Mouse (Mus musculus): ENCODE measurements around the gene Oaz2. TPM values are rescaled to one million over a fixed set of nuclear protein-coding genes. Genes with fewer than 3 reads are reported as not detected.
"Not testable (repeated sequence)": the region's sequence is repeated elsewhere in the genome, so short reads cannot be mapped to it uniquely, and the experiment has no call there.

Oaz2 gene
- total and polyA plus RNA-seq, 2 experiments = 14.7 to 27.5 TPM

DNA sequence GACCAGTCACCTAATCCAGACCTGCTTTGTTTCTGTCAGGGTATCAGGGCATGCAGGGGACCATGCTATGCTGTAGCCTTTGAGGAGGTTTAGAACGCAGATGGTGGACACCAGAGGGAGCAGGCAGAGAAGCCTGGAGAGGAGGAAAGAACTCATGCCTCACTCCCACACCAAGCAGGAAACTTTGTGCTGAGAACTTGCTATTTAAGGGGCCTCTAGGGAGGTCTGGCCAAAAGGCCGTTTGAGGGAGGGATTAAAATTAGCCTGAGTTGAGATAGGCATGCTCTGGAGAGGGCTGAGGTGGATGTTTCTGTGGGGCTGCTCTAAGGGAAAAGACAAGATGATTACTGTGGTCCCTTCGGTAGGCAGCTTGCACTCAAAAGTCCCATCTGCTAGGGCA is 21.8 kb upstream of the Oaz2 start:
- no peak overlapping the region for H3K4me3 ChIP-seq (ENCODE audit: insufficient read depth, low read depth, low read length)
- no peak overlapping the region for H3K9ac ChIP-seq (ENCODE audit: low read depth, low read length)
- no peaks in the 10 kb centered on the region for H3K36me3 ChIP-seq (ENCODE audit: control insufficient read depth, insufficient read depth, low read length)
- no peak for TF ChIP-seq POLR2A (IDR thresholded peaks at IDR 0.05; ENCODE audit: extremely low read depth, insufficient read depth, low read length)
- no peak for TF ChIP-seq CTCF (IDR thresholded peaks at IDR 0.05; ENCODE audit: low read depth, low read length)
- DNase-seq (ENCODE audit: extremely low read depth, low read depth, low spot score) = no peak
- no peaks in the 10 kb centered on the region for H3K27me3 ChIP-seq (ENCODE audit: control insufficient read depth, insufficient read depth, low read length)
- peaks cover 19% of the 10 kb centered on the region; the same call in 1 of the 2 replicates for H3K79me2 ChIP-seq (ENCODE audit: control insufficient read depth, insufficient read depth, low read length)
- no peak overlapping the region for H3K27ac ChIP-seq (replicated peaks; ENCODE audit: insufficient read depth, low read depth, low read length)
- 74% methylated on average over 3 of the region's 3 CpGs for WGBS
- peaks cover 1% of the 10 kb centered on the region; the same call in 1 of the 2 replicates for H3K4me1 ChIP-seq (ENCODE audit: control insufficient read depth, insufficient read depth, low read length)

- Histone ChIP-seq H3K36me3 (ENCODE audit: control insufficient read depth, insufficient read depth, low read length) (no peaks in the 10 kb centered on the region), H3K9ac (ENCODE audit: low read depth, low read length) (no peak overlapping the region), H3K79me2 (ENCODE audit: control insufficient read depth, insufficient read depth, low read length) (peaks cover 17% of the 10 kb centered on the region; the same call in 1 of the 2 replicates), H3K27me3 (ENCODE audit: control insufficient read depth, insufficient read depth, low read length) (no peaks in the 10 kb centered on the region), H3K27ac (replicated peaks; ENCODE audit: insufficient read depth, low read depth, low read length) (no peak overlapping the region), H3K4me1 (ENCODE audit: control insufficient read depth, insufficient read depth, low read length) (no peaks in the 10 kb centered on the region), H3K4me3 (ENCODE audit: insufficient read depth, low read depth, low read length) (no peak overlapping the region)
- 76% methylated on average over 2 of the region's 2 CpGs for WGBS
- no peak for DNase-seq (ENCODE audit: extremely low read depth, low read depth, low spot score)
- no peak for TF ChIP-seq POLR2A (IDR thresholded peaks at IDR 0.05; ENCODE audit: extremely low read depth, insufficient read depth, low read length)
- no peak for TF ChIP-seq CTCF (IDR thresholded peaks at IDR 0.05; ENCODE audit: low read depth, low read length)
These were observed 21.0 kb upstream of the Oaz2 start for GRCm38 (mm10) chr9:65646782-65647181.

DNA sequence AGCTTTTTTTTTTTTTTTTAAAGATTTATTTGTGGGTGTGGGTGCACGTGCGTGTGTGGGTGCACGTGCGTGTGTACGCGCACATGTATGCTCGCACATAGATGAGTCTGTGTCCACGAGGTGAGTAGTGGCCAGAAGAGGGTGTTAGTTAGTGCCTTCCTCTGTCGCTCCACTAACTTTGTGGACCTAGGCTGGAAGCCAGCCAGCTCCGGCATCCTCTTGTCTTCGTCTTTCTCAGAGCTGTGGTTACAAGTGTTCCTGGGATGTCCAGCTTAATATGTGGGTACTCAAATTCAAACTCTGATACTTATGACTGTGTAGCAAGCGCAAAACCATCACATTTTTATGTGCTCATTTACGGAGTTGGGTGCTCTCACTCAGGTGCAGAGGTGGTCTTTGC is 19.1 kb upstream of the Oaz2 start:
- H3K27me3 ChIP-seq (ENCODE audit: control insufficient read depth, insufficient read depth, low read length) = no peaks in the 10 kb centered on the region
- WGBS = 92% methylated on average over 13 of the region's 13 CpGs
- H3K4me1 ChIP-seq (ENCODE audit: control insufficient read depth, insufficient read depth, low read length) = peaks cover 3% of the 10 kb centered on the region; the same call in 1 of the 2 replicates
- no peak for DNase-seq (ENCODE audit: extremely low read depth, low read depth, low spot score)
- no peak overlapping the region for H3K27ac ChIP-seq (replicated peaks; ENCODE audit: insufficient read depth, low read depth, low read length)
- H3K36me3 ChIP-seq (ENCODE audit: control insufficient read depth, insufficient read depth, low read length) = no peaks in the 10 kb centered on the region
- TF ChIP-seq POLR2A (IDR thresholded peaks at IDR 0.05; ENCODE audit: extremely low read depth, insufficient read depth, low read length) = no peak
- no peak for TF ChIP-seq CTCF (IDR thresholded peaks at IDR 0.05; ENCODE audit: low read depth, low read length)
- H3K9ac ChIP-seq (ENCODE audit: low read depth, low read length) = no peak overlapping the region
- peaks cover 7% of the 10 kb centered on the region; the same call in 1 of the 2 replicates for H3K79me2 ChIP-seq (ENCODE audit: control insufficient read depth, insufficient read depth, low read length)
- no peak overlapping the region for H3K4me3 ChIP-seq (ENCODE audit: insufficient read depth, low read depth, low read length)

DNA sequence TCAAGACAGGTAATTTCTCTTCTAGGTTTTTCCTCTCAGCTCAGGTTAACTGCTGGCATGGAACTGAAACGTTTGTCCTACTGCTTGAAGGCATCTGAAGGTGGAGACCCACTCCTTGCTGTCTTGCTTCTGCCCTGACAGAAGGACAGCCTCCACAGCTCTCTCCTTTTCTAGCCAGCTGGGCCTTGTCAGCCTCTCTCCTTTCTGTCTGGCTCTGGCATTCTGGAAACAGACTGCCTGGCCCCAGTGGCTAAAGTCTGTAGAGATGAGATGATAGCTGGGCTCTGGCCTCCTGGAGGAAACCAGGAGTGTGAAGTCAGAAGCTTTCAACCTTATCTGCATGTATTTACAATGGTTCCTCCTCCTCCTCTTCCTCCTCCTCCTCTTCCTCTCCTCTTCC is 17.8 kb upstream of the Oaz2 start:
- H3K4me3 ChIP-seq (ENCODE audit: insufficient read depth, low read depth, low read length) = no peak overlapping the region
- DNase-seq (ENCODE audit: extremely low read depth, low read depth, low spot score) = no peak
- 62% methylated on average over 1 of the region's 1 CpGs for WGBS
- no peak overlapping the region for H3K9ac ChIP-seq (ENCODE audit: low read depth, low read length)
- H3K4me1 ChIP-seq (ENCODE audit: control insufficient read depth, insufficient read depth, low read length) = peaks cover 3% of the 10 kb centered on the region; the same call in 1 of the 2 replicates
- no peaks in the 10 kb centered on the region for H3K36me3 ChIP-seq (ENCODE audit: control insufficient read depth, insufficient read depth, low read length)
- no peak overlapping the region for H3K27ac ChIP-seq (replicated peaks; ENCODE audit: insufficient read depth, low read depth, low read length)
- no peak for TF ChIP-seq CTCF (IDR thresholded peaks at IDR 0.05; ENCODE audit: low read depth, low read length)
- no peak for TF ChIP-seq POLR2A (IDR thresholded peaks at IDR 0.05; ENCODE audit: extremely low read depth, insufficient read depth, low read length)
- H3K79me2 ChIP-seq (ENCODE audit: control insufficient read depth, insufficient read depth, low read length) = peaks cover 4% of the 10 kb centered on the region; the same call in 1 of the 2 replicates
- H3K27me3 ChIP-seq (ENCODE audit: control insufficient read depth, insufficient read depth, low read length) = no peaks in the 10 kb centered on the region

GRCm38 (mm10) chr9:65651957-65652356 is 15.8 kb upstream of the Oaz2 start:
- H3K4me1 ChIP-seq (ENCODE audit: control insufficient read depth, insufficient read depth, low read length); H3K4me3 ChIP-seq (ENCODE audit: insufficient read depth, low read depth, low read length); H3K79me2 ChIP-seq (ENCODE audit: control insufficient read depth, insufficient read depth, low read length); H3K27ac ChIP-seq (replicated peaks; ENCODE audit: insufficient read depth, low read depth, low read length); H3K9ac ChIP-seq (ENCODE audit: low read depth, low read length); H3K27me3 ChIP-seq (ENCODE audit: control insufficient read depth, insufficient read depth, low read length); H3K36me3 ChIP-seq (ENCODE audit: control insufficient read depth, insufficient read depth, low read length); DNase-seq (ENCODE audit: extremely low read depth, low read depth, low spot score): not testable (repeated sequence)
- 97% methylated on average over 1 of the region's 1 CpGs for WGBS

DNA sequence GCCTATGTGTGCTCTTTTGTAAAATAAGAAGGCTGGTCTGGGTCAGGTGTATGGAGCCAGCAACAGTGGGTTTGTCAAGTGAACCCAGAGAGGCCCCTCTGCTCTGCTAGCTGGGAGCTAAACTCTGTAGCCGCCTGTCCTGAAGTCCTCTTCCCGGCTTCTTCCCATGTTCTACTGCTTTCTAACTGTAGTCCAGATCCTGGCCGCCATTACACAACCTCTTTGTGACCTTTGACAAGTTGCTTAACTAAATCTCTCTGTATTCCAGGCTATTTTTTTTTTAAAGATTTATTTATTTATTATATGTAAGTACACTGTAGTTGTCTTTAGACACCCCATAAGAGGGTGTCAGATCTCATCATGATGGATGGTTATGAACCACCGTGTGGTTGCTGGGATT is 14.1 kb upstream of the Oaz2 start:
- peaks cover 3% of the 10 kb centered on the region; the same call in 1 of the 2 replicates for H3K4me1 ChIP-seq (ENCODE audit: control insufficient read depth, insufficient read depth, low read length)
- no peak overlapping the region for H3K9ac ChIP-seq (ENCODE audit: low read depth, low read length)
- H3K36me3 ChIP-seq (ENCODE audit: control insufficient read depth, insufficient read depth, low read length) = peaks cover 3% of the 10 kb centered on the region; the same call in 1 of the 2 replicates
- DNase-seq (ENCODE audit: extremely low read depth, low read depth, low spot score) = peak; percentile 80
- H3K79me2 ChIP-seq (ENCODE audit: control insufficient read depth, insufficient read depth, low read length) = no peaks in the 10 kb centered on the region; the same call in 1 of the 2 replicates
- WGBS = 44% methylated on average over 4 of the region's 4 CpGs
- peak overlapping the region; percentile 64 for H3K27ac ChIP-seq (replicated peaks; ENCODE audit: insufficient read depth, low read depth, low read length)
- TF ChIP-seq CTCF (IDR thresholded peaks at IDR 0.05; ENCODE audit: low read depth, low read length) (no peak), POLR2A (IDR thresholded peaks at IDR 0.05; ENCODE audit: extremely low read depth, insufficient read depth, low read length) (no peak)
- H3K27me3 ChIP-seq (ENCODE audit: control insufficient read depth, insufficient read depth, low read length) = no peaks in the 10 kb centered on the region
- no peak overlapping the region for H3K4me3 ChIP-seq (ENCODE audit: insufficient read depth, low read depth, low read length)
